Mouse (Mus musculus) c-Kit-positive CD71-positive TER-119-positive erythroid progenitor cells, embryonic 14.5 days (primary cell): ENCODE measurements around the gene Olfr955.

ENCODE experiments used
- DNase-seq: peaks from one replicate; pipeline ENCODE4 v3.0.0-alpha.2; 2013; ENCODE audit warnings: low spot score

Olfr955 gene

DNA sequence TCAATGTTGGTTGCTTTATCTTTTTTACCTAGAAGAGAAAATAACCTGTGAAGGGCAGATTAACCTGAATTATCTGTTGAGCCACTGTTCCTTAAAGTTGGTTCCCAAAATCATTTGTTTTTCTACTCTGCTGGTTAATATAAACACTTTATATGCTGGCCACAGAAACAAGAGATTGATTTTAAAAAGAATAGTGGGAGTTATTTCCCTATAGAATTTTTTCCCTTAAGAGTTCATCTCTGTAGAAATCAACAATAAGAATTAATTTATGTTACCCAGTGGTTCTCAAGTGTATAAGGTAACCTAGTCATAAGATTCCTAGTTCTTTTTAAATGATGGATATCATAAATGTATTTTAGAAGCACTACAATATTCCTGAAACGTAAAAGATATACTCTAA is at the start of gene Olfr955:
Gene Olfr955 (minus strand): TSS at position 101 of the 400 bp plus-strand sequence.
- DNase-seq, result no peak

DNA sequence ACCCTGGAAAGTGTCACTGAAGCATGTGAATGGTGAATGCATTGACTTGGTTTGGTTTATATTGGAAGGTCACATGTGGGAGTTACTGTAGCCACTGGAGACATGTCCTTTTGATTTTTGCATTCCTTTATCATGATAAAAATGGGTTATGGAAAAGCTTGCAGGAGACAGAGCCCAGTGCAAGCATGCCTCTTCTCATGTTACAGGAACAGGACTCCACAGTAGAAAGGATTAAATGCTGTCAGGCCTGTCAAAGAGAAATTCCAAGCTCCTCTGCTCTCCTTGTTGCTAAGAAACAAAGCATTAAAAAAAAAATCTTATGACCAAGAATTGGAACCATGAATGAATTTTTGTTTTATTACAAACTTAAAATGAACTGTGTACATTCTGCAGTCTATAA is 46.9 kb upstream of the Olfr955 start:
- DNase-seq, result no peak

DNA sequence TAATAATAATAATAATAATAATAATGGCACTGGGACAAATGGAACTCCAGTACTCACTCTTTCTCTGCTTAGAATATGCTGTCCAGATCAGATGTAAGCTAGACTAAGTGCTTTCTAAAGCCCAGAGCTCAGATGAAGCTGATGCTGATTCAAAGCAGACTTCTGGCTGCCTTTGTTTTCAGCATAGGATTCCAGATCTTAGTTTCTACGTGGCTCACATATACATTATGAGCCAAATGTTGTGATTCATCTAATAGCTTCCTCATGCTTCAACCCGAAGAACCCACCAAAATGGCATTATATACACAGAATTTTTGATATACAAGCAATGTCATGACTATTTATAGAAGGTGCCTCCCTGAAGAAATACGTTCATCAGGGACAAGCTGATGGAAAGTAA is 43.8 kb upstream of the Olfr955 start, which contains the start of gene Olfr957:
Gene Olfr957 (minus strand): TSS at position 279 of the 400 bp plus-strand sequence.
- no peak for DNase-seq

DNA sequence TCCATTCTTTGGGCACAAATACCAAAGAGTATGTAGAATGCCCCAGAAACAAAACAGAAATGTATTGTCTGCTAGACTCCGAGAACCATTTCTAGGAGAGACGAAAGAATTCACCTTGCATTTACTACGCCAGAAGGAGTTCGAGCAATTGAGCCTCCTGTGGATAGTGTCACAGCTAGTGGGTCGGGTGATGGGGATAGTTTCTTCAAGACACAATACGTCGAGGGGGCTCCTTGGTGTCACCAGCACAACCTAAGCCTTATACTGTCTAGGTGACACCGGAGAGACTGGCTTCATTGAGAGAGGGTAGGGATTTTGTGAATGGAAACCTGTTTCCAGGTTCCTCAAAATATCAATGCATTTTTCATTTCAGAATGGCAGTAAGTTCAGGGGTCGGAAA is 37.7 kb upstream of the Olfr955 start:
- DNase-seq, result no peak

DNA sequence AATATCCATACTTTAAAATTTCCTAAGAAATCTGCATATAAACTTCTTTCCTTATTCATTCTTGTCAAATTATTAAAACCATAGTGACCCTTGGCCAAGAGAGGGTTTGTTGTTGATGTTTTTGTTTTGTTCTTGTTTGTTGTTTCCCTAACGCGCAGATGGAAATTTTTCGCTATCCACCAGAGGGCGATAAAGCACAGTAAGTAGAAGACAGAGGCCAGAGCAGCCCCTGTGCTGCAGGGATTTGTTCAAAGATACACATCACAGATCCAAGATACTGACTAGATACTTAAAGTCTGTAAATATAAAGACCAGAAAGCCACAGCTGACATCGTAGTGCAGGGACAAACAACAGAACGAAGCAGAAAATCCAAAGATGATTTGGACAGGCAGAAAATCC is 37.3 kb upstream of the Olfr955 start:
- DNase-seq, result no peak

DNA sequence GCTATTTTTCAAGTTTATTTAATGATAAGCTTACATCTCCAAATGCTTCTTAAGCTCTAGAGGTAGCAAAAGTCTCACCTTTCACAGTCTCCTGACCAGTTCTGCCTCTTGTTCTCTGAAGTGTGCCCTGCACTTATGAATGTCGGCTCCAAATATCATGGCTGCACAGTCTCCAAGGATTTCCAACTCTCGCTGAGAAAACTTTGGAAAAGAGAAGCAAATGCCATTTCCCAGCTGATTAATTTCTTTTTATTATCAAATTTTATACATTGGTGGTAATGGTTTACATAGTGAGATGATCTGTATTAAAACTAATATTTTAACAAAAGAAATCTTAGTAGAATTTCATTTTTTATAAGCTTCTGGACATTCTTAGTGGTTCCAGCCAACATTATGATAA is 22.2 kb upstream of the Olfr955 start, which contains the start of gene Olfr44:
Gene Olfr44 (minus strand): TSS at position 101 of the 400 bp plus-strand sequence.
- no peak for DNase-seq

DNA sequence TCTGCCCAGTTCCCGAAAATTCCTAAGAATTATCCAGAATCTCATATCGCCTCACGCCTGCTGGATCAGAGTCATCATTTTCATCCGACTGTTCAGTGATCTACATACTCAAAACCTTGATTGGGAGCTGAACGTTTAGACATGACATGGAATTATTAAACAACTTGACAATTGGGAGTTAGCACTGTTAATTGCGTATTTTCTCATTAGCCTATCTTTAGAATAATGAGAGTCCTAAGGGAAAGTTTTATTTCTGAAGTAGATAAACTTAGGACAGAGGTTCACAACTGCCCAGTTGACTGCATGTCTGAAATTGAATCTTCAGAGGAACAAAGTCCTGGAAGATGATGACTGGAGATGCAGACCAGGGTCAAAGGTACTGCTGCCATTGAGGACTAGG is 15.3 kb downstream of the Olfr955 start, which contains the start of gene Olfr954:
Gene Olfr954 (plus strand): TSS at position 301 of the 400 bp plus-strand sequence.
- no peak for DNase-seq

DNA sequence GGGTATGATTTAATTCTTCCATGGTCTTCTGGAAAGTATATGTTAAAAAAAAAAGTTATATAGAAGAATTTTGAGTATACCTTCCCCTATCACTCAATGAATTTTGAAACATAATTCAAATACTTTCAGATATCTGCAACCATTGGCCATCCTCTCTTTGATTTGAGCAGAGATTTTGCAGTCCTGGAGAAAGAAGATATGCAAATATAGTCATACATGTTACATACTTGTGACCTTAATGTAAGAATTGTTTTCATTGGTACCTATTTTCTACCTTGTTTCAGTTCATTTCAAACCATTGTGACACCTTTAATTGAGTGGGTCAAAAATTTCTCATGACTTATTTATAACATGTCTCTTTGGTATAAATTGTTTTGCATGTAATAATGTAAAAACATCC is 44.7 kb downstream of the Olfr955 start, which contains the start of gene Olfr952:
Gene Olfr952 (minus strand): TSS at position 101 of the 400 bp plus-strand sequence.
- DNase-seq, result no peak
